13 mouse cellular contexts compared by ENCODE assay signal in the genomic region with DNA sequence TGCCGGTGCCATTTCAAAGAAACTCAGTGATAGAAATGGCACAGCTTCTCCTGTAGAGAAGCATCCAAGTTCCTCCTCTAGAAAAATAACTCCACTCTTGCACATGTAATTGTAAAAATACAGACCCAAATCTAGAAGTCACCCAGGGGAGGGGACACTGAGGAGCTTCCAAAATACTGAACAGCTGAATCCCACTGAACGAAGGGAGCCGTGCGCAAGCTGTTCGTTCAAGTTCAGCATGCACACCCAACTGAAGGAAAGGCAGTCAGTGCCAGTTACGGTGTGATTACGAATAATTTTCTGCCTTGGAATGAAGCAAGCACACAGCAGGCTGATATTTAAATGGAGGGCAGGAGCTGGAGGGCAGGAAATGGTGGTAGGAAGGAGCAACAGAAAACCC.
"Had no signal": no experiment of that assay in that cellular context is flagged by ENCODE, and none has a peak within 500 bp of the region (broad histone marks: within the 10 kb centered on the region; RNA-seq: fewer than 3 reads in every experiment).

No protein-coding gene starts in this region.

- H3K4me2 ChIP-seq: kidney, embryonic 15.5 days; limb, embryonic 15.5 days; liver, embryonic 12.5 days; lung, embryonic 14.5 days; midbrain, embryonic 15.5 days; neural tube, embryonic 13.5 days had no signal

- H3K27ac ChIP-seq: kidney, embryonic 15.5 days; limb, embryonic 15.5 days; liver, embryonic 12.5 days; midbrain, embryonic 10.5 days; midbrain, embryonic 15.5 days; neural tube, embryonic 13.5 days had no signal

- H3K9me3 ChIP-seq: kidney, embryonic 15.5 days; limb, embryonic 15.5 days; liver, embryonic 12.5 days; midbrain, embryonic 10.5 days; midbrain, embryonic 15.5 days; neural tube, embryonic 13.5 days had no signal

- DNase-seq: kidney, postnatal 14 days; lung, embryonic 14.5 days; lung, postnatal 10 days; lung, postnatal 4 days; retina, postnatal 1 day; right cerebral cortex, postnatal 14 days; thymus, postnatal 36 days had no signal

- H3K27me3 ChIP-seq: kidney, embryonic 15.5 days; limb, embryonic 15.5 days; liver, embryonic 12.5 days; midbrain, embryonic 15.5 days; neural tube, embryonic 13.5 days had no signal

- H3K9ac ChIP-seq: kidney, embryonic 15.5 days; limb, embryonic 15.5 days; liver, embryonic 12.5 days; lung, embryonic 14.5 days; midbrain, embryonic 15.5 days; neural tube, embryonic 13.5 days had no signal

- ATAC-seq: liver, embryonic 12.5 days; midbrain, embryonic 15.5 days had no signal

- H3K4me1 ChIP-seq: liver, embryonic 12.5 days had no signal

- H3K4me3 ChIP-seq: kidney, embryonic 15.5 days; limb, embryonic 15.5 days; liver, embryonic 12.5 days; midbrain, embryonic 10.5 days; midbrain, embryonic 15.5 days; neural tube, embryonic 13.5 days had no signal

- H3K36me3 ChIP-seq: kidney, embryonic 15.5 days; limb, embryonic 15.5 days; liver, embryonic 12.5 days; midbrain, embryonic 15.5 days; neural tube, embryonic 13.5 days had no signal
